Mouse (Mus musculus) lung, postnatal 0 days (tissue): ENCODE measurements at regions not wholly inside any gene's neighbourhood (a gene's known extent, or its start where the extent isn't known, plus 50 kb on each side); places are given as distances from the start of the nearest gene placed in this dataset.

ENCODE experiments used
- ATAC-seq: fragments of 200-750 bp; cut with Nextera tagmentation; 2 replicates; pipeline ENCODE4 v1.8.0; 2017; ENCODE audit warnings: moderate library complexity
- DNase-seq: peaks from one replicate; pipeline ENCODE4 v3.0.0-alpha.2; 2016; ENCODE audit warnings: low spot score
- H3K27ac ChIP-seq: fragments of 300-500 bp; sonication (generic); 2 replicates; pipeline ENCODE4 v1.5.1; 2014; ENCODE audit warnings: antibody characterized with exemption, mild to moderate bottlenecking, low read length, mixed read lengths
- H3K27me3 ChIP-seq: fragments of 300-500 bp; sonication (generic); replicated peaks from 2 replicates; pipeline ENCODE4 v1.6.1; 2014; ENCODE audit warnings: low read length, mixed read lengths; ENCODE audit not compliant: insufficient read depth
- H3K36me3 ChIP-seq: fragments of 300-500 bp; sonication (generic); 2 replicates; pipeline ENCODE4 v1.6.1; 2014; ENCODE audit warnings: low read length, mixed read lengths; ENCODE audit not compliant: insufficient read depth
- H3K4me1 ChIP-seq: fragments of 300-500 bp; sonication (generic); 2 replicates; pipeline ENCODE4 v1.6.1; 2014; ENCODE audit warnings: antibody characterized with exemption, low read depth, low read length, mixed read lengths; ENCODE audit not compliant: insufficient read depth
- H3K4me2 ChIP-seq: fragments of 300-500 bp; sonication (generic); replicated peaks from 2 replicates; pipeline ENCODE4 v1.6.1; 2014; ENCODE audit warnings: low read depth, mild to moderate bottlenecking, low read length, moderate library complexity, mixed read lengths
- H3K4me3 ChIP-seq: fragments of 300-500 bp; sonication (generic); 2 replicates; pipeline ENCODE4 v1.5.1; 2014; ENCODE audit warnings: low read depth, low read length
- H3K9ac ChIP-seq: fragments of 300-500 bp; sonication (generic); replicated peaks from 2 replicates; pipeline ENCODE4 v1.6.1; 2014; ENCODE audit warnings: low read depth, mild to moderate bottlenecking
- H3K9me3 ChIP-seq: fragments of 300-500 bp; sonication (generic); 2 replicates; pipeline ENCODE4 v1.6.1; 2016; ENCODE audit warnings: low read length, mixed read lengths
- CTCF ChIP-seq: IDR thresholded peaks from 2 replicates; pipeline ENCODE4 v1.5.1; 2016; ENCODE audit warnings: antibody characterized with exemption, mild to moderate bottlenecking
- EP300 ChIP-seq: IDR thresholded peaks from 2 replicates; pipeline ENCODE4 v1.6.1; 2016; ENCODE audit warnings: antibody characterized with exemption, mild to moderate bottlenecking, control low read depth
- WGBS: fragments of 180-500 bp; shearing (Covaris S2); extraction: QIAGEN DNeasy Blood & Tissue Kit; methylation state at CpG from one replicate; pipeline ENCODE4 v1.1.7; 2014; 5-methylcytosine and 5-hydroxymethylcytosine counted together

DNA sequence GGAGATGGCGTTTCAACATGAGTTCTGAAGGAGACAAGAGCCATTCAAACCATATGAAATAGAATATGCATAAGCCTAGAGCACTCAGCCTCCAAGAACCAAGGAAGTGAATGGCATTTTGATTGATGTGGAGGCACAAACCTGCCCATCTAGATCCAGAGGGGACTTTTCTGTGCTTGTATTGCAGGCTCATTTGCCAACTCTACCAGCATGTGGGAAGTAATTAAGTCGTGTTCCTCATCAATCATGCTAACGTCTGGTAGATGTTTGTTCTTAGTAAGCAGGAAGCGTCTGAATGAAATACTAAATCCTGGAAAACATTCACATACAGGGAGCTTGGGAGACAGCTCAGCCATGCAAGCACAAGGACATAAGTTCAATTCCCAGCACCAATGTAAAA, 499.9 kb downstream of the Pdcd6ip start:
- 45% methylated on average over 4 of the region's 4 CpGs for WGBS
- Histone ChIP-seq H3K27ac (no peak overlapping the region), H3K9me3 (no peaks in the 10 kb centered on the region), H3K4me1 (no peaks in the 10 kb centered on the region), H3K9ac (no peak overlapping the region), H3K36me3 (no peaks in the 10 kb centered on the region), H3K27me3 (no peaks in the 10 kb centered on the region), H3K4me3 (no peak overlapping the region), H3K4me2 (no peak overlapping the region)
- no peak for DNase-seq
- TF ChIP-seq CTCF (no peak), EP300 (no peak)
- ATAC-seq: no peak

DNA sequence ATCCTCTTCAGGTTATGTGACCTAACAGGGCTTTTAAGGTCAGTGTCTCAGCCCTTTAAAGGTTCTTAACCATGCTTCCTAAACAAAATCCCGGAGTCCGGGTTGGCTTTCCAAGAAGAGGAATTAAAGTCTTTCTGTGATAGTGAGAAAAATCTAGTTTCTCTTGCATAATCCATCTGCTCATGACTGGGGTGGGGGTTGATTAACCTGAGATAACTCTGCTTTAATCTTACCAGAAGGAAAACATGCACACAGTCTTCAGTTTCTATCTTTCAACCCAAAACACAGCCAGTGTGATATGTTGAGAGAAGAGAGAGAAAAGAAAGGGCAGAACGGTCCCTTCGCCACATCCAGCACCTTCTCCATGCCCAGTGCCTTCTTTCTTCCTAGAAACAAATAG, 508.8 kb downstream of the Pdcd6ip start:
- Histone ChIP-seq H3K27ac (no peak overlapping the region), H3K36me3 (no peaks in the 10 kb centered on the region), H3K9me3 (no peaks in the 10 kb centered on the region), H3K4me1 (no peaks in the 10 kb centered on the region), H3K27me3 (no peaks in the 10 kb centered on the region), H3K9ac (no peak overlapping the region), H3K4me2 (no peak overlapping the region), H3K4me3 (no peak overlapping the region)
- ATAC-seq (no peak), DNase-seq (no peak)
- TF ChIP-seq CTCF: no peak
- no peak for TF ChIP-seq EP300
- 85% methylated on average over 4 of the region's 4 CpGs for WGBS

DNA sequence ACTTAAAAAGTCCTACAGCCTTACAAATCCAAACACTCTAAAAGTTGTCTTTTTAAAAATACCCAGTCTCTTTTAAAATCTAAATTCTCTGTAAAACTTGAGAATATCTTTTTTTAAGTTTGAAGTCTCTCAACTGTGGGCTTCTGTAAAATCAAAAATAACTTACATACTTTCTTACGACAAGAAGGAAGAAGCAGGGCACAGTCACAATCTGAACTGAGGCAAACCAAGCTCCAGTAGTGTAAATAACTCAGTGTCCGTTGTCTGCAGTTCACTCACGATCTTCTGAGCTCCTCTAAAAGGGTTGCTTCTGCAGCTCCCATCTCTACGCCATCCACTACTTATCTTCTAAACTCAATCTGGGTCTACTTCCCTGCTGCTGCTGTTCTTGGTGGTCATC, 512.5 kb downstream of the Pdcd6ip start:
- ATAC-seq: no peak
- TF ChIP-seq EP300 (no peak), CTCF (no peak)
- Histone ChIP-seq H3K4me1 (no peaks in the 10 kb centered on the region), H3K9ac (no peak overlapping the region), H3K9me3 (no peaks in the 10 kb centered on the region), H3K36me3 (no peaks in the 10 kb centered on the region), H3K4me3 (no peak overlapping the region), H3K4me2 (no peak overlapping the region), H3K27me3 (no peaks in the 10 kb centered on the region), H3K27ac (no peak overlapping the region)
- DNase-seq: no peak
- WGBS: 66% methylated on average over 4 of the region's 4 CpGs

DNA sequence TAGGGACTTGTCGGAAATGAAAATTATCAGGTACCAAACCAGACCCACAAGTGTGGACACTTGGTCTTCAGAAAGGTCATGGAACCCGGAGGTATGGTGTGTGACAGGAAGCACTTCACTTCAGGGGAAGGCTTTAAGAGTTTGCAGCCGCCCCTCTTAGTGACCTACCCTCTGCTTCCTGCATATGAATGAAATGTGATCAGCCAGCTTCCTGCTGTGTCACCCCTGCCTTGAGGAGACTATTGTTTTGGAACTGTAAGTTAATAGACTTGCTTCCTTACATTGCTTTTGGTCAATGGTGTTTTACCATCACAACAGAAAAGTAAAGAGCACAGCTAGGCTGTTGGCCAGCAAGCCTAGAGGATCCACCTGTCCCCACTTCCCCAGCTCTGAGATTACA, 515.3 kb downstream of the Pdcd6ip start:
- no peak overlapping the region for H3K4me3 ChIP-seq
- H3K4me2 ChIP-seq: no peak overlapping the region
- WGBS: 44% methylated on average over 3 of the region's 3 CpGs
- H3K27ac ChIP-seq: no peak overlapping the region
- DNase-seq (no peak), ATAC-seq (no peak)
- no peaks in the 10 kb centered on the region for H3K36me3 ChIP-seq
- no peaks in the 10 kb centered on the region for H3K27me3 ChIP-seq
- H3K4me1 ChIP-seq: no peaks in the 10 kb centered on the region
- no peak overlapping the region for H3K9ac ChIP-seq
- TF ChIP-seq EP300 (no peak), CTCF (no peak)
- H3K9me3 ChIP-seq: no peaks in the 10 kb centered on the region

DNA sequence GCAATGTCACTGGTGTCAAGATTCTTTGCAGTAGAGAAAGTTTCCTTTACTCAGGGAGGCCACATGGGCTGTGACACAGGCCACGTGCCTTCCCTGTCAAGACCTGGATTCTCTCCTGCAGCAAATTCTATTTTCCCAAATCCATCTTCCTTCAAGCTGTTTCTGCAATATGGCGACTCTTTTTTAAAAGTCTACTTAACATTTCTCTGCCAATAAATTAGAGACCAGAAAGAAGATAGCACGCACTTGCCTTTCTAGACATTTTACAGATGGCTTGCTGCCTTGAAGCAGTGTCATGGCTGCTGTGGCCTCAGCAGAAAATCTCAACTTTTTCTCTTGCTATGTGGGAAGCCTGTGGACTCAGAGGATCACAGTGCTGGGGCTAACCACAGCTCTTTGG, 516.9 kb downstream of the Pdcd6ip start:
- 60% methylated on average over 3 of the region's 3 CpGs for WGBS

DNA sequence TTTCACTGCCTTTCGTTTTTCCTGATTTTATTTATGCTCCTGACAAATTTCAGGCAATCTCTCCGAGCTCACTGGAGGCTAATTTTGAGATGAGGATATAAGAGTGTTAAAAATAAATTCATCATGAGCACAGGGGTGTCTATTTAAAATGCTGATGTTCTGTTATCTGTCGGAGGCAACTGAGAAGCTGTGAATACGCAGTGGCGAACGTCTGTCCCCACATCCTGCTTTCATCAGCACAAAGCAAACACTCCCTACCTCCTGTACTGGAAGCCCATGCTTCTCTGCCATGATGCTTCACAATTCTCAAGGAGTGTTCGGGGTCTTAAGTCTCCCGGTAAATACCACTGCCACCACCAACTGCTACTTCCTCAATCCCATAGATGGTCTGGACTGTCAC, 526.9 kb downstream of the Pdcd6ip start:
- Histone ChIP-seq H3K9ac (no peak overlapping the region), H3K4me1 (no peaks in the 10 kb centered on the region), H3K4me3 (no peak overlapping the region), H3K4me2 (no peak overlapping the region), H3K27me3 (no peaks in the 10 kb centered on the region), H3K36me3 (no peaks in the 10 kb centered on the region), H3K27ac (no peak overlapping the region), H3K9me3 (no peaks in the 10 kb centered on the region)
- TF ChIP-seq CTCF: no peak
- no peak for TF ChIP-seq EP300
- no peak for DNase-seq
- WGBS: 61% methylated on average over 8 of the region's 8 CpGs
- no peak for ATAC-seq

More for the DNA sequence above, 516.9 kb downstream of the Pdcd6ip start:
- no peak for DNase-seq
- TF ChIP-seq EP300 (no peak), CTCF (no peak)
- no peak overlapping the region for H3K27ac ChIP-seq
- H3K4me3 ChIP-seq: no peak overlapping the region
- ATAC-seq: no peak
- H3K9me3 ChIP-seq: no peaks in the 10 kb centered on the region
- no peaks in the 10 kb centered on the region for H3K36me3 ChIP-seq
- no peaks in the 10 kb centered on the region for H3K4me1 ChIP-seq
- no peak overlapping the region for H3K4me2 ChIP-seq
- H3K27me3 ChIP-seq: no peaks in the 10 kb centered on the region
- H3K9ac ChIP-seq: no peak overlapping the region

DNA sequence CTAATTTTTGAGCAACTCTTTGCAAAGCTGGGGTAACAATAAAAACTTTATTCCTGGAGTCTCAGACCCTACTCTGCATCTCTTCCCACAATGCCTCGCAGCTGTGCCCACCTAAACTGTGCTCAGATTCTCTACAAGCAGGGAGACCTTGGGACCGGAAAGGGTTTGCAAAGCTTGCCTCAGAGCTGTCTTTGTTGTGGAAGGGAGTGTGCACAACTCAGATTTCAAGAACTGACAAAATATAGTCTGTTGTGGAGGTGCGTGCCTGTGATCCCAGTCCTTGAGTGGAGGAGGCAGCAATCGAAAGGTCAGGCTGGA, 530.2 kb downstream of the Pdcd6ip start:
- H3K4me1 ChIP-seq: no peaks in the 10 kb centered on the region
- WGBS: 85% methylated on average over 4 of the region's 4 CpGs
- DNase-seq (no peak), ATAC-seq (no peak)
- TF ChIP-seq CTCF: no peak
- TF ChIP-seq EP300: no peak
- H3K4me3 ChIP-seq: no peak overlapping the region
- no peak overlapping the region for H3K9ac ChIP-seq
- no peaks in the 10 kb centered on the region for H3K27me3 ChIP-seq
- H3K9me3 ChIP-seq: no peaks in the 10 kb centered on the region
- H3K4me2 ChIP-seq: no peak overlapping the region
- no peak overlapping the region for H3K27ac ChIP-seq
- no peaks in the 10 kb centered on the region for H3K36me3 ChIP-seq
